Mouse (Mus musculus): Measurements from ENCODE around the gene Adcy6.

- TF ChIP-seq CTCF (conservative IDR thresholded peaks at IDR 0.05; ENCODE audit: low read length) (no peak), POU5F1 (IDR thresholded peaks at IDR 0.05; ENCODE audit: borderline replicate concordance, low read length) (no peak)
These were observed 5.9 kb upstream of the Adcy6 start for GRCm38 (mm10) chr15:98615751-98616150.

Data from E14TG2a.4 (cell line).